Mouse (Mus musculus): ENCODE measurements around the gene Mybpc3. TPM values are rescaled to one million over a fixed set of nuclear protein-coding genes. Genes with fewer than 3 reads are reported as not detected.

Gene Mybpc3
- total RNA-seq, 2 experiments from 2014 or later = 0.07 TPM; not detected in 1

DNA sequence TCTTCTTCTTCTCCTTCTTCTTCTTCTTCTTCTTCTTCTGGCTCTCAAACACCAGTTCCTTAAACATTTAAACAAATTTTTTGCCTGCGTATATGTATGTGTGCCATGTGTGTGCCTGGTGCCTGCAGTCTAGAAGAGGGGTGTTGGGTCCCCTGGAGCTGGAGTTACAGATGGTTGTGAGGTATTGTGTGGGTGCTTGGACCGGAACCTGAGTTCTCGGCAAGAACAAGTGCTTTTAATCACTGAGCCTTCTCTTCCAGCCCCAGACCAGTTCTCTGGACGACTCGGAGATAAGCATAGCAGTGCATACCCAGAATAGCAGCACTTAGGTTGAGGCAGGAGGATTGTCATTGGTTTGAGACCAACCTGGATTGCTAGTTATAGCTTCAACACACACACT lies 1.1 kb upstream of the Mybpc3 start:
- no peak overlapping the region for H3K27ac ChIP-seq
- no peak overlapping the region for H3K4me3 ChIP-seq
- TF ChIP-seq CTCF (conservative IDR thresholded peaks at IDR 0.05) = no peak
- peak in 1 of 2 experiments; percentile 32 for DNase-seq (ENCODE audit: low spot score in 2 of 2)

DNA sequence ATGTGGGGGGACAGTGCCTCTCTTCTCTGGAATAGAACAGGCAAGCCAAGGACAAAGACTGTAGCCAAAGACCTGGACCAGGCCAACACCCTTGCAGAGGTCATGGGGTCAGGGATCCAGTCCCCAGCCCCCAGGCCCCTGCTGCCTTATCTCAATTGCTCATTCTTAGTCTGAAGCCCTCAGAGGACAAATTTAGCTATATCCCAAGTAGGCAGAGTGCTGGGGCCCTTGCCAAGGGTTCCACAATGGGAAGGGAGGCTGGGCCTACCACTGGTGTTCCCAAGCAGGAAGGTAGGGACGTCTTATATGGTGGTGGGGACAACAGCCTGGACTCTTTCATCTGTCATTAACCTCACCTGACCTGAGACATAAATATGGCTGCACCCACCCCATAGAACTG lies 703 bp downstream of the Mybpc3 start:
- TF ChIP-seq CTCF (conservative IDR thresholded peaks at IDR 0.05) = no peak
- DNase-seq (ENCODE audit: low spot score in 2 of 2) = no peak
- H3K4me3 ChIP-seq = no peak overlapping the region
- no peak overlapping the region for H3K27ac ChIP-seq

GRCm38 (mm10) chr2:91119061-91119460 lies 1.1 kb downstream of the Mybpc3 start:
- no peak for DNase-seq (ENCODE audit: low spot score in 2 of 2)
- no peak overlapping the region for H3K4me3 ChIP-seq
- no peak overlapping the region for H3K27ac ChIP-seq
- no peak for TF ChIP-seq CTCF (conservative IDR thresholded peaks at IDR 0.05)

GRCm38 (mm10) chr2:91119551-91119950 lies 1.6 kb downstream of the Mybpc3 start:
- DNase-seq (ENCODE audit: low spot score in 2 of 2) = no peak
- TF ChIP-seq CTCF (conservative IDR thresholded peaks at IDR 0.05) = no peak
- Histone ChIP-seq H3K27ac (no peak overlapping the region), H3K4me3 (no peak overlapping the region)

DNA sequence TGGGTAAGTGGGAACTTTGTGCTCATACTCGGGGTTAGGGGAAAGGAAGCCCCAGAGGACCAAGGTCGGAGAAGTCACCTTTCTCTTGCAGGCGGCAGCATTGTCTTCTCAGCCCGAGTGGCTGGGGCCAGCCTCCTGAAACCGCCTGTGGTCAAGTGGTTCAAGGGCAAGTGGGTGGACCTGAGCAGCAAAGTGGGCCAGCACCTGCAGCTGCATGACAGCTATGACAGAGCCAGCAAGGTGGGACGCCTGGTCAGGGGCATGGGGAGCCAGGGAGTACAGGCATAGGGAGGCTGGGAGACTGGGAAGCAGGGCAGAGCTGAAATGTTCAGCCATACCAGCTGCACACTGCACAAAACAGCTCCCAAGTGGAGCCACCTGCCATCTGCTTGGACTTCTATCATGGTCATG lies 2.3 kb downstream of the Mybpc3 start:
- Histone ChIP-seq H3K27ac (no peak overlapping the region), H3K4me3 (no peak overlapping the region)
- no peak for TF ChIP-seq CTCF (conservative IDR thresholded peaks at IDR 0.05)
- no peak for DNase-seq (ENCODE audit: low spot score in 2 of 2)

DNA sequence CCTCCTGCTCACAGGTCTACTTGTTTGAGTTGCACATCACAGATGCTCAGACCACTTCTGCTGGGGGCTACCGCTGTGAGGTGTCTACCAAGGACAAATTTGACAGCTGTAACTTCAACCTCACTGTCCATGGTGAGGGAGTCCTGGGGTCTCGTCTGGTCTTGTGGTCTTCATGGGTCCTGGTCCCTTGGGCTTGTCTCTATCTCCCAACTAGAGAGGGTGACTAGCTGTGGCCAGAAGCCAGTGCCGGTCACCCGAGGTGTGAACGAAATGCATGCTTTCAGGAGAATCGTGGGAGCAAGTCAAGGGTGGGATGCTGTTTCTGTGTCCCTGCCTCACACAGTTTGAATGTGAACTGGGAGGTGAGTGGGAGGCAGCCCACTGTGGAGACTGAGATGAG lies 3.1 kb downstream of the Mybpc3 start:
- no peak for DNase-seq (ENCODE audit: low spot score in 2 of 2)
- TF ChIP-seq CTCF (conservative IDR thresholded peaks at IDR 0.05) = no peak
- no peak overlapping the region for H3K27ac ChIP-seq
- H3K4me3 ChIP-seq = no peak overlapping the region

DNA sequence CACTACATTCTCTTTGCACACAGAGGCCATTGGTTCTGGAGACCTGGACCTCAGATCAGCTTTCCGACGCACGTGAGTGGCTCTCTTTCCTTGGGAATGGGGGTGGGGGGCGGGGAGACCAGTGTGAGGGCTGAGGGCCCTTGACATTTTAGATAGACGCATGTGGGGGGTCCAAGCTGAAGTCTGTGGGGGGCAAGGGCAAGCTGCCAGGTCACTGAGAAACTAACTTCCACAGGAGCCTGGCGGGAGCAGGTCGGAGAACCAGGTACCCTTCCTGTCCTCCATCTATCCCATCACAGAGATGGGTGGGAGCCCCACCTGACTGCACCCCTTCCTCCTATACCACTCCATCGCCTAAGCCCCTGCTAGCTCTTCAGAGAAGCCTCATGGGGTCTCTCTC lies 3.6 kb downstream of the Mybpc3 start:
- TF ChIP-seq CTCF (conservative IDR thresholded peaks at IDR 0.05) = no peak
- no peak overlapping the region for H3K4me3 ChIP-seq
- H3K27ac ChIP-seq = no peak overlapping the region
- no peak for DNase-seq (ENCODE audit: low spot score in 2 of 2)

- no peak for DNase-seq (ENCODE audit: low spot score in 2 of 2)
- TF ChIP-seq CTCF (conservative IDR thresholded peaks at IDR 0.05) = no peak
- no peak overlapping the region for H3K4me3 ChIP-seq
- no peak overlapping the region for H3K27ac ChIP-seq
These were observed 5.6 kb downstream of the Mybpc3 start for GRCm38 (mm10) chr2:91123521-91123920.

DNA sequence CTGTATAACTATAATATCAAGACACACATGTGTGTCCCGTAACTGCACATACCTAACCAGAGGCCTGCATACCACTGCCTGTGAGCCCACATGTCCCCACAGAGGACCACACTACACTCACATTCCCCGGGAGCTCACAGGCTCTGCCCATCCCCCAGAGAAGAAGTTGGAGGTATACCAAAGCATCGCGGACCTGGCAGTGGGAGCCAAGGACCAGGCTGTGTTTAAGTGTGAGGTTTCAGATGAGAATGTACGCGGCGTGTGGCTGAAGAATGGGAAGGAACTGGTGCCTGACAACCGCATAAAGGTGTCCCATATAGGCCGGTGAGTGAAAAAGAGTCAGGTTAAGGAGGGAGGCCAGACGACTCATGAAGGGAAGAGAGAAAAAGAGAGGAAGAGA lies 7.2 kb downstream of the Mybpc3 start:
- Histone ChIP-seq H3K27ac (no peak overlapping the region), H3K4me3 (no peak overlapping the region)
- DNase-seq (ENCODE audit: low spot score in 2 of 2) = no peak
- TF ChIP-seq CTCF (conservative IDR thresholded peaks at IDR 0.05) = no peak

- no peak for TF ChIP-seq CTCF (conservative IDR thresholded peaks at IDR 0.05)
- DNase-seq (ENCODE audit: low spot score in 2 of 2) = no peak
- H3K27ac ChIP-seq = no peak overlapping the region
- no peak overlapping the region for H3K4me3 ChIP-seq
These were observed 10.8 kb downstream of the Mybpc3 start for GRCm38 (mm10) chr2:91128761-91129160.

- Histone ChIP-seq H3K4me3 (no peak overlapping the region), H3K27ac (no peak overlapping the region)
- DNase-seq (ENCODE audit: low spot score in 2 of 2) = no peak
- no peak for TF ChIP-seq CTCF (conservative IDR thresholded peaks at IDR 0.05)
These were observed 12.2 kb downstream of the Mybpc3 start for GRCm38 (mm10) chr2:91130126-91130525.

GRCm38 (mm10) chr2:91131251-91131650 lies 13.3 kb downstream of the Mybpc3 start:
- H3K27ac ChIP-seq = no peak overlapping the region
- no peak for TF ChIP-seq CTCF (conservative IDR thresholded peaks at IDR 0.05)
- no peak for DNase-seq (ENCODE audit: low spot score in 2 of 2)
- no peak overlapping the region for H3K4me3 ChIP-seq

DNA sequence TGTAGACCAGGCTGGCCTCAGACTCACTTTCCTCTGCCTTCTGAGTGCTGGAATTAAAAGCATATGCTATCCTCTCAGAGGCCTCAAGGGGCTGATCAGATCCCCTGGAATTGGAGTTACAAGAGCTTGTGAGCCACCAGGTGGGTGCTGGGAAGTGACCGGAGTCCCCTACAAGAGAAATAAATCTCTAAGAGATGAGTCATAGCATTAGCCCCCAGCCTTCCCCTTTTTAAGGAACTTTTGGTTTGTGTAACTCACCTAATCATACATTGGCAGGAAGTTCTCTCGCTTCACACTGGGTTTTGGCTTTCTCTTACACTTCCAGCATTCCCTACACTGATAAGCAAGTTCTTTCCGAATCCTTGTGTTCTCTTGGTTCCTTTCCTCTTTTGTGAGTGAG lies 14.1 kb downstream of the Mybpc3 start:
- Histone ChIP-seq H3K4me3 (no peak overlapping the region), H3K27ac (no peak overlapping the region)
- no peak for DNase-seq (ENCODE audit: low spot score in 2 of 2)
- TF ChIP-seq CTCF (conservative IDR thresholded peaks at IDR 0.05) = no peak

- Histone ChIP-seq H3K4me3 (no peak overlapping the region), H3K27ac (no peak overlapping the region; the same call in 1 of the 2 replicates)
- no peak for TF ChIP-seq CTCF (conservative IDR thresholded peaks at IDR 0.05)
- no peak for DNase-seq (ENCODE audit: low spot score in 2 of 2)
These were observed 18.8 kb downstream of the Mybpc3 start for GRCm38 (mm10) chr2:91136513-91137412.
